Mouse (Mus musculus) liver, embryonic 14.5 days (tissue): ENCODE data around the gene Lrrc61. TPM values are rescaled to one million over a fixed set of nuclear protein-coding genes. Genes with fewer than 3 reads are reported as not detected.

Experiments
- ATAC-seq: fragments of 200-750 bp; cut with Nextera tagmentation; 2 replicates; pipeline ENCODE4 v1.8.0; 2017; ENCODE audit warnings: moderate number of reproducible peaks, mild to moderate bottlenecking, moderate library complexity; ENCODE audit not compliant: insufficient read depth
- DNase-seq, 3 experiments: peaks; one replicate each; pipeline ENCODE4 v3.0.0-alpha.2; 2012 to 2013; ENCODE audit warnings: low read depth in 3 of 3, low spot score in 3 of 3
- H3K27ac ChIP-seq: fragments of 300-500 bp; sonication (generic); 2 replicates; pipeline ENCODE4 v1.5.1; 2014; ENCODE audit warnings: moderate library complexity, mild to moderate bottlenecking, control low read depth, inconsistent platforms
- H3K27me3 ChIP-seq: fragments of 300-500 bp; sonication (generic); 2 replicates; pipeline ENCODE4 v1.6.1; 2014; ENCODE audit warnings: mild to moderate bottlenecking, low read length, moderate library complexity; ENCODE audit not compliant: control insufficient read depth, insufficient read depth
- H3K36me3 ChIP-seq: fragments of 300-500 bp; sonication (generic); replicated peaks from 2 replicates; pipeline ENCODE4 v1.6.1; 2014; ENCODE audit warnings: low read depth; ENCODE audit not compliant: control insufficient read depth, insufficient read depth
- H3K4me1 ChIP-seq, 2 experiments: fragments of 200-500 bp in 1 of 2; fragments of 300-500 bp in 1 of 2; sonication (generic) in 1 of 2; replicated peaks; 2 replicates each; pipeline ENCODE4 v1.6.1; 2012 to 2014; ENCODE audit warnings: antibody characterized with exemption in 1 of 2, inconsistent platforms in 1 of 2, low read length in 1 of 2; ENCODE audit not compliant: control insufficient read depth in 2 of 2, insufficient read depth in 2 of 2
- H3K4me2 ChIP-seq: fragments of 300-500 bp; sonication (generic); 2 replicates; pipeline ENCODE4 v1.6.1; 2014; ENCODE audit warnings: low read depth, mild to moderate bottlenecking, control low read depth, moderate library complexity
- H3K4me3 ChIP-seq, 2 experiments: fragments of 200-500 bp in 1 of 2; fragments of 300-500 bp in 1 of 2; sonication (generic) in 1 of 2; 2 replicates each; pipeline ENCODE4 v1.5.1; 2012 to 2014; ENCODE audit warnings: low read depth in 2 of 2, low read length in 2 of 2, mild to moderate bottlenecking in 2 of 2, control low read depth in 1 of 2, inconsistent platforms in 1 of 2, moderate library complexity in 1 of 2; ENCODE audit not compliant: insufficient read depth in 1 of 2
- H3K9ac ChIP-seq: fragments of 300-500 bp; sonication (generic); replicated peaks from 2 replicates; pipeline ENCODE4 v1.6.1; 2014; ENCODE audit warnings: mild to moderate bottlenecking, control low read depth, moderate library complexity
- H3K9me3 ChIP-seq: fragments of 300-500 bp; sonication (generic); 2 replicates; pipeline ENCODE4 v1.6.1; 2016; ENCODE audit warnings: low read length, mixed read lengths; ENCODE audit not compliant: control insufficient read depth
- CTCF ChIP-seq: IDR thresholded peaks from 2 replicates; pipeline ENCODE4 v1.5.1; 2016; ENCODE audit warnings: antibody characterized with exemption, low read depth, control low read depth
- EP300 ChIP-seq: IDR thresholded peaks from 2 replicates; pipeline ENCODE4 v1.6.1; 2016; ENCODE audit warnings: antibody characterized with exemption, low read depth
- WGBS: fragments of 180-500 bp; shearing (Covaris S2); extraction: QIAGEN DNeasy Blood & Tissue Kit; methylation state at CpG from one replicate; pipeline ENCODE4 v1.1.7; 2014; ENCODE audit not compliant: insufficient replicate concordance; 5-methylcytosine and 5-hydroxymethylcytosine counted together
- polyA plus RNA-seq, 2 experiments: library from polyadenylated mRNA; depleted of rRNA in 1 of 2; stranded (reverse) in 1 of 2; unstranded in 1 of 2; fragments of >200 nt; fragmentation: Nextera tagmentation in 1 of 2; extraction: Ambion mirVana in 1 of 2; gene quantifications; 2 replicates each; pipeline versions ENCODE4 v1.2.1 to v1.2.3; 2012 to 2014

Gene Lrrc61
- polyA plus RNA-seq, 2 experiments, result 1.7 to 2.8 TPM

DNA sequence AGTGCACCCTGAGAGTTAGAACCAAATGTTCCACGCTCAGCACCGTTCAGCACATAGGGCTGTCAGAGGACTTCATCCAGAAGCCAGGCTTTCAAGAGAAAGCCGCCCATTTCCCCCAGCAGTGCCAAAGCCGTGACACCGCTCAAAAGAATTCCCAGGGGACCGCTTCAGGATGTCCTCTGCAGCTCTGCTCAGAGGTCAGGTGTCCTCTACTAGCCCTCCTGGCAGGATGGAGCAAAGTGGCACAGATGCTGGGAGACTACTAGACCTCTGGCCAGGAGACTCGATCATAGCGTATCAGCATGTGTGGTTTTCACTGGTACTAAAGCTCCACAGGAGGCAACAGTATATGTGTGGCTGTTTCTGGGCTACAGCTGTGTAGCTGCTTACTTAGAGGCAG, 19.7 kb upstream of the Lrrc61 start:
- no peak overlapping the region for H3K9ac ChIP-seq
- H3K4me2 ChIP-seq, result no peak overlapping the region
- no peak for DNase-seq
- H3K27me3 ChIP-seq, result no peaks in the 10 kb centered on the region
- H3K36me3 ChIP-seq, result no peaks in the 10 kb centered on the region
- WGBS, result 74% methylated on average over 8 of the region's 8 CpGs
- no peak overlapping the region for H3K27ac ChIP-seq
- 0 out of 4 replicates have a peak, but pooled peaks cover 0 to 2% of the 10 kb centered on the region in 2 experiments for H3K4me1 ChIP-seq
- H3K9me3 ChIP-seq, result no peaks in the 10 kb centered on the region
- TF ChIP-seq EP300 (no peak), CTCF (no peak)
- no peak for ATAC-seq
- H3K4me3 ChIP-seq, result no peak overlapping the region

DNA sequence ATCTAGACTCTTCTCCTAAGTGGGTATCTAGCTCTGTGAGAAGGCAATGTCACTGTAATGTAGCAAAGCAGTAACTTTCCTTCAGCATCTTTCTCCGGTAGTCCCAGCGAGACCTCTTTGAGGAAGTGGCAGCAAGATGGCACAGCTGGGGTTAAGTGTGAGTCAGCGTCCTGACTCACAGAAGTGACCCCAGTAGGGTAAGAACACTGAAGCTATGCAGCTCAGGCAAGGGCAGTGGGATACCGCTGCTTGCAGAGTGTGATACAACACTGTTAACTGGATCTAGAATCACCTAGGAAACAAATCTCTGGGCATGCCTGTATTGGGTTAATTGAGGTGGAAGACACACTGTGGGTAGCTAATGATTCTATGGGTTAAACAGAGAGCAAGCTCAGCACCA, 18.5 kb upstream of the Lrrc61 start:
- no peaks in the 10 kb centered on the region for H3K4me1 ChIP-seq
- ATAC-seq (no peak), DNase-seq (no peak)
- no peaks in the 10 kb centered on the region for H3K27me3 ChIP-seq
- H3K36me3 ChIP-seq, result no peaks in the 10 kb centered on the region
- WGBS, result 21% methylated on average over 4 of the region's 4 CpGs
- no peak overlapping the region for H3K27ac ChIP-seq
- H3K4me3 ChIP-seq, result no peak overlapping the region
- no peak overlapping the region for H3K9ac ChIP-seq
- TF ChIP-seq CTCF (no peak), EP300 (no peak)
- H3K9me3 ChIP-seq, result no peaks in the 10 kb centered on the region
- H3K4me2 ChIP-seq, result no peak overlapping the region

DNA sequence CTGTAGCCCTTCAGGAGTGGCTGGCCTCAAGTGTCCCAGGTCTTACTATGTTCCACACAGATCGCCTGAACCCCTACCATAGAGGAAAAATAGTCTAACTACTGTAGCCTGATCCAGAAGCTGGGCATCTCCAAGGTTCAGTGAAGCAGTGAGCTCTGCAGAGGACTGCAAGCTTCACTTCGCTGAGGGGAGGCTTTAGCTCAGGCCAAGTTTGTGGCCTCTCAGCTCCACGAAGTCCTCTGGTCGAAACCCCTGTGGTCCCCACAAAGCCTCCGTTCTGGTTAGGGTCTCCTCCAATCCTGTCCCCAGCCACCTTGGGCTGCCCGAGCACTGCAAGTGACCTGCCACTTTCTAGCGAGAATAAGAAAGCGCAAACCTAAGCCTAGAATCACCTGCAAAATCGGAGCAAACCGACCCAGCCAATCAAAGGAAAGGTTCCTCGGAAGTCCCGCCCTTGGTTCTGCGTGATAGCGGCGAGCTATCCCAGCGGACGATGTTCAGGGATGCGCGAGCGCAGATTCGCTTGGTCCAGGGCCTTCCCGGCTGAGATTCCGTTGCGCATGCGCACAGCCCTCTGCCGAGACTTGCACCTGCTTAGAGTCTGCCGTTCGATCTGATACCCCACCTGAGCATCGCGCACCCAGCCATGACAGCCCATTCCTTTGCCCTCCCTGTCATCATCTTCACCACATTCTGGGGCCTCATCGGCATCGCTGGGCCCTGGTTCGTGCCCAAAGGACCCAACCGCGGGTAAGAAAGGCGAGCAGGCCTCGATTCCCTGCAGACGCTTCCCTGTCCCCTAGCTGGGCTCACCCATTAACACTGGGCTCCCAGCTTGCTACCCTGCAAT, 17.3 kb upstream of the Lrrc61 start, which contains the start of gene Atp6v0e2:
Gene Atp6v0e2, plus strand, starts transcription at position 511 of the 850 bp plus-strand sequence.
- Histone ChIP-seq H3K9ac (no peak within 1 kb of the TSS), H3K27me3 (no peaks in the 10 kb centered on the region), H3K36me3 (no peaks in the 10 kb centered on the region), H3K4me2 (peak within 1 kb of the TSS; percentile 39), H3K27ac (no peak within 1 kb of the TSS), H3K4me1 (no peaks in the 10 kb centered on the region), H3K4me3 (peak within 1 kb of the TSS in 1 of 2 experiments; percentile 14; a peak in 1 of 4 replicates), H3K9me3 (no peaks in the 10 kb centered on the region)
- ATAC-seq (0 out of 2 replicates have a peak, but pooled peaks have one; percentile 15), DNase-seq (no peak)
- 15% methylated on average over 38 of the region's 38 CpGs for WGBS
- TF ChIP-seq EP300 (no peak), CTCF (no peak)

DNA sequence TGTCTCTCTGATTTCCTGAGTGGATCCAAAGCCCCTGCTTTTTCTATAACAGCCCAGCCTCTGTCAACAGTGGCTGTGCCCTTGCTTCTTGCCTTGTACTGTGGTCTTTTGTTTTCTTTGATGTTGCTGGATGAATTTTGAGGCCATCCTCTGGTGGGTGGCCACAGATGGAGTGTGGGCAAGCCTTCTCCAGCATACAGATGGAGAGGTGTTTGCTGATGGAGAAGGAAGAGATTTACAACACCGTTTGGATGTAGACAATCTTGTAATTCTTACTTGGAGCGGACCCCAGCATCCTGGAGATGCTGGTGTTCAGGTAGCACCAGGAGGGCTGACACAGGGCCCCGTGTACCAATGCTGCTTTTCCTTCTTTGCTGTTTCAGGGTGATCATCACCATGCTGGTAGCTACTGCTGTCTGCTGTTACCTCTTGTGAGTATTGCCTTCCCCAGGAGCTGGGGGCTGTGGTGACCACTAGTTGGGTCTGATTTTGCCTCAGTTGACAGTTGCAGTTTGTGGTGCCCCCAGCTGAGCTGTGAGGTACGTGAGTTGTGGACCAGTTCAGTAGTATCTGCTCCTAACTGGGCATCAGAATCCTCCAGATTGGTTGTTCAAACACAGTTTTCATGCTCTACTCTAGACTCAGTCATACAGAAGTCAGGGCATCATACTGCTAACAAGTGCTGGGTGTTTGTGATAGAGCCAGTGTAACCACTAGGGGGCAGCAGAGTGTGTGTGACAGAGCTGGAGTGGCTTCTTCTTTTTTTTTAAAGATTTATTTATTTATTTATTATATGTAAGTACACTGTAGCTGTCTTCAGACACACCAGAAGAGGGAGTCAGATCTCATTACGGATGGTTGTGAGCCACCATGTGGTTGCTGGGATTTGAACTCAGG, 15.5 kb upstream of the Lrrc61 start:
- 46% methylated on average over 4 of the region's 5 CpGs for WGBS
- Histone ChIP-seq H3K27ac (no peak overlapping the region), H3K36me3 (no peaks in the 10 kb centered on the region), H3K9me3 (no peaks in the 10 kb centered on the region), H3K4me3 (no peak overlapping the region), H3K9ac (no peak overlapping the region), H3K4me1 (no peaks in the 10 kb centered on the region), H3K4me2 (no peak overlapping the region), H3K27me3 (no peaks in the 10 kb centered on the region)
- ATAC-seq, result no peak
- peak in 2 of 3 experiments; percentile 41 to 45 for DNase-seq
- TF ChIP-seq CTCF (peak; percentile 82), EP300 (no peak)

DNA sequence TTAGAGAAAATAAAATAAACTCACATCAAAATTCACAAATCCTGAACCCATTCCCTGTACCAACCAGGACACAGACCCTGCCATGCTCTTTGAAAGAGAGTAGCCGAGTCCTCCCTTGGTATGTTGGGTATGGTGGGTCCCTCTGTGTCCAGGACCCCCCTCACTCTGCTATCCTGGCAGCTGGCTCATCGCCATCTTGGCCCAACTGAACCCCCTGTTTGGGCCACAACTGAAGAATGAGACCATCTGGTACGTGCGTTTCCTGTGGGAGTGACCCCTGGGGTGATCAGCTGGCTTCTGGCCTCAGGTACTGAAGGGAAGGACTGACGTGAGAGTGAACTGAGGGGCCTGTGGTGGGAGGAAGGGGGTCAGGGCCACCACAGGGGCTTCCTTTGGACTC, 14.7 kb upstream of the Lrrc61 start:
- 61% methylated on average over 5 of the region's 5 CpGs for WGBS
- no peak for TF ChIP-seq EP300
- no peak for TF ChIP-seq CTCF
- H3K36me3 ChIP-seq, result no peaks in the 10 kb centered on the region
- H3K27me3 ChIP-seq, result no peaks in the 10 kb centered on the region
- no peak overlapping the region for H3K4me2 ChIP-seq
- DNase-seq (no peak), ATAC-seq (no peak)
- no peak overlapping the region for H3K9ac ChIP-seq
- H3K4me1 ChIP-seq, result no peaks in the 10 kb centered on the region
- H3K9me3 ChIP-seq, result no peaks in the 10 kb centered on the region
- no peak overlapping the region for H3K4me3 ChIP-seq
- no peak overlapping the region for H3K27ac ChIP-seq
